Mouse (Mus musculus): ENCODE results near the gene Cyb5rl. TPM values are rescaled to one million over a fixed set of nuclear protein-coding genes. Genes with fewer than 3 reads are reported as not detected.
"Not testable (repeated sequence)": the region's sequence is repeated elsewhere in the genome, so short reads cannot be mapped to it uniquely, and the experiment has no call there.

Cyb5rl gene
- polyA plus RNA-seq, 1 experiment from 2014 or later: 5.2 TPM

DNA sequence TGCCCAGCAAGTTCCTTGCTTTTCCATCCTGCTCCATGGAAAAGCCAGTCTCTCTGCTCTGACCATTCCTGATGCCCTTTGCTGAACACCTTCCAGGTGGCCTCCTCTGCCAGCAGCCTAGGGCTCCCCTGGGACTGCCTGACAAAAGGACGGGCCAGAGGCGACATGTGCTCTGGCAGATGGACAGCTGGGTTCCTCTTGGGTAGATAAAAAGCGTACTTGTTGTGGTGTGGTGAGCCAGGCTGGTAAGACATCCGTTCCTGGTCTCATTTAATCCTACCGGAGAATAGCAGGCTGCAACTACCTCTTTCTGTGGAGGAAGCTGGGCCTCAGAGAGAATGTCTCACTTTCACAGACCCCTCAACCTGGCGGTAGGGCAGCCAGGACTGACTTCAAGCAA lies 29.3 kb downstream of the Cyb5rl start:
- Histone ChIP-seq H3K4me1 (ENCODE audit: control insufficient read depth, insufficient read depth, low read length) (no peaks in the 10 kb centered on the region), H3K4me3 (ENCODE audit: low read length) (no peak overlapping the region), H3K9me3 (replicated peaks; ENCODE audit: control insufficient read depth, low read length) (no peaks in the 10 kb centered on the region), H3K36me3 (ENCODE audit: control insufficient read depth, insufficient read depth) (no peaks in the 10 kb centered on the region), H3K9ac (ENCODE audit: low read length) (no peak overlapping the region), H3K27ac (ENCODE audit: low read length) (no peak overlapping the region), H3K4me2 (ENCODE audit: low read depth, low read length) (no peak overlapping the region), H3K27me3 (ENCODE audit: control insufficient read depth, insufficient read depth, low read length) (no peaks in the 10 kb centered on the region)
- 44% methylated on average over 6 of the region's 6 CpGs for WGBS
- no peak for ATAC-seq (replicated peaks; ENCODE audit: extremely low read depth, insufficient read depth, low FRiP score)

DNA sequence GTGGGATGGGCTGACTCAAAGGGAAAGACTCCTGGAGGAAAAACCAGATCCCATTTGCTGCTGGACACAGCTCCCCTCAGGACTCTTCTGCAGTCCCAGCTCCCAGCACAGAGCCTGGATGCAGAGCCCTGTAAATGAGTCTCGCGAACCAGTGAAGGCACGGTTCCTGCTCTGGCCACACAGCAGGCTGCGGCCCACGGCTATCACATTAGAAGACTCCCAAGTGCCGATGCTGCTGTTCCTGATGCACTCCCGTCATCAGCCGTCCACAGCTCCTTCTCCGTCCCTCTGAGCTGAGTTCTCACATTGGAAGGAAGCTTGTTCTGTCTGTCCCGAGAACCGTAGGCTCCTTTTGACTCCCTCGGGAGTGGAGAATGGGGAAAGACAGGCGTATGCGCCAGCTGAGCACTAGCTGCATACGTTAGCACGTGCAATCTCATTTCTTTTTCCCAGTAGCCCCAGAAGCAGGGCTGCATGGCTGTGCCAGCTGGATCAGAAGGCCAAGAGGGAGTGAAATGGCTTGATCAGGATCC lies 30.1 kb downstream of the Cyb5rl start, which contains the start of gene Cdcp2:
TSS of gene Cdcp2 (plus strand) at position 51 of the 533 bp plus-strand sequence.
- Histone ChIP-seq H3K27me3 (ENCODE audit: control insufficient read depth, insufficient read depth, low read length) (no peaks in the 10 kb centered on the region), H3K9me3 (replicated peaks; ENCODE audit: control insufficient read depth, low read length) (no peaks in the 10 kb centered on the region), H3K4me1 (ENCODE audit: control insufficient read depth, insufficient read depth, low read length) (no peaks in the 10 kb centered on the region), H3K4me3 (ENCODE audit: low read length) (no peak within 1 kb of the TSS), H3K27ac (ENCODE audit: low read length) (no peak within 1 kb of the TSS), H3K4me2 (ENCODE audit: low read depth, low read length) (no peak within 1 kb of the TSS), H3K9ac (ENCODE audit: low read length) (no peak within 1 kb of the TSS), H3K36me3 (ENCODE audit: control insufficient read depth, insufficient read depth) (no peaks in the 10 kb centered on the region)
- WGBS: 61% methylated on average over 16 of the region's 16 CpGs
- 0 out of 2 replicates have a peak, but pooled peaks have one; percentile 21 for ATAC-seq (replicated peaks; ENCODE audit: extremely low read depth, insufficient read depth, low FRiP score)

DNA sequence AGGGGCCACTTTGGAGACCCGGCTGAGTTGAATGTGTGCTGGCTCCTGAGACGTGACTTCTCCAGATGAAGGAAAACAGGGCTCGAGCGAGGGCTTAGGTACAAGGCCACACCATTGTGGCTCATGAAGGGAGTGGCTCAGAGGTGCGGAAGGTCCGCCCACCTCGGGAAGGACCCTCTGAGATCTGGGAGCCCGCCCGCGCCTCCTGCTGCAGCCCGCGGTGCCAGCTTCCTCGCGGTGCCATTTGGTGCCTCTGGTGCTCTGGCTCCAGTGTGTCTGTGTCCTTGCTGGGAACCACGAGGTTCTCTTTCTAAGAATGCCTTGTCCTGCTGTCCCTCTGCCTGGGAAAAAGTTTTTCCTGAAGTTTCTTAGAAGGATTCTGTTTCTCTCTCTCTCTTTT lies 31.1 kb downstream of the Cyb5rl start:
- H3K4me1 ChIP-seq (ENCODE audit: control insufficient read depth, insufficient read depth, low read length): no peaks in the 10 kb centered on the region
- no peak for ATAC-seq (replicated peaks; ENCODE audit: extremely low read depth, insufficient read depth, low FRiP score)
- no peak overlapping the region for H3K9ac ChIP-seq (ENCODE audit: low read length)
- 43% methylated on average over 15 of the region's 15 CpGs for WGBS
- no peaks in the 10 kb centered on the region for H3K27me3 ChIP-seq (ENCODE audit: control insufficient read depth, insufficient read depth, low read length)
- H3K36me3 ChIP-seq (ENCODE audit: control insufficient read depth, insufficient read depth): no peaks in the 10 kb centered on the region
- no peaks in the 10 kb centered on the region for H3K9me3 ChIP-seq (replicated peaks; ENCODE audit: control insufficient read depth, low read length)
- H3K27ac ChIP-seq (ENCODE audit: low read length): no peak overlapping the region
- no peak overlapping the region for H3K4me2 ChIP-seq (ENCODE audit: low read depth, low read length)
- H3K4me3 ChIP-seq (ENCODE audit: low read length): no peak overlapping the region

DNA sequence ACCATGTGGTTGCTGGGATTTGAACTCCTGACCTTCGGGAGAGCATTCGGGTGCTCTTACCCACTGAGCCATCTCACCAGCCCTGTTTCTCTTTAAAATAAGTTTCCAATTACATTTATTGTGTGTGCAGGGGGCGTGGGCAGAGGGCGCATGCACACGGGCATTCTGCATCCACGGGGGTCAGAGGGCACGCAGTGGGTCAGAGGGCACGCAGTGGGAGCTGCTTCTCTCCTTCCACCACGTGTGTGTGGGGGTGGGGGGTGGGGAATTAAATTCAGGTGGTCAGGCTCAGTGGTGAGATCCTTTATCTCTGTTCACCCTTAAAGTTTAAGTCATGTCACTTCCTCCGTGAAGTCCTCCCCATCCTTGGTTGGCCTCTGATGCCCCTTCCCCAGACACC lies 31.6 kb downstream of the Cyb5rl start:
- H3K9me3 ChIP-seq (replicated peaks; ENCODE audit: control insufficient read depth, low read length): no peaks in the 10 kb centered on the region
- H3K27me3 ChIP-seq (ENCODE audit: control insufficient read depth, insufficient read depth, low read length): no peaks in the 10 kb centered on the region
- no peaks in the 10 kb centered on the region for H3K4me1 ChIP-seq (ENCODE audit: control insufficient read depth, insufficient read depth, low read length)
- H3K36me3 ChIP-seq (ENCODE audit: control insufficient read depth, insufficient read depth): no peaks in the 10 kb centered on the region
- H3K4me2 ChIP-seq (ENCODE audit: low read depth, low read length): no peak overlapping the region
- WGBS: 78% methylated on average over 10 of the region's 10 CpGs
- no peak overlapping the region for H3K27ac ChIP-seq (ENCODE audit: low read length)
- no peak for ATAC-seq (replicated peaks; ENCODE audit: extremely low read depth, insufficient read depth, low FRiP score)
- H3K9ac ChIP-seq (ENCODE audit: low read length): no peak overlapping the region
- H3K4me3 ChIP-seq (ENCODE audit: low read length): no peak overlapping the region

DNA sequence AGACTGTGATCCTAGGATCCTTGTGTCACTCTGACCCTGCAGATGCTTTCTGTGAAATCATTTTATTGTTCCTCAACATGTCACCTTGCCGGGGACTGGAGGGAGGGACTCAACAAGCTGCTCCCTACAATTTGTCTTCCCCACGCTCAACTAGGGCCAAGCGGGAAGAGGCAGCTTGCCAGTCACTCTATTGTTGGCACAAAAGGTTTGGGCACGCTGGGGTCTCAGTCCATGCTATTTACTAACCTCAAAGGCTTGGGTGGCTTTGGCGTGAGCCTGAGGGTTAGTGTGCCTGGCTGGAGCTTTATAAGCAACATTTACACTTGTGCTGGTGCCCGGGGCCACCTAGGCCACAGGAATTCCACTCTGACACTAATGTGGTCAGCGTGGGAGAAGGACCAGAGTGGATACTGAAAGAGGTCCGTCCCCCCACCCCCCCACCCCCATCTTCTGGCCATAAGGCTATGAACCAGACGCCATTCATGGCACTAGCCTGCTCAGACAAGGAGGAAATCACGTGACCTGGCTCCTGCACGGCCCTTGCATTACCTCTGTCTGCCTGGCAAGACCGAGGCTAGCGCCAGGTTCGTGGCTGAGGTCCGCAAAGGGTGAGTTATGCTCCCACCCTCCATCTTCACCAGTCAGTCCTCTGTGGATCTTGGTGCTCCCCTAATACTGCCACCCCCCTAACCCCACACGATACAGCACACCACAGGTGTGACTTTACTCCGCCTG lies 32.2 kb downstream of the Cyb5rl start:
- H3K36me3 ChIP-seq (ENCODE audit: control insufficient read depth, insufficient read depth): no peaks in the 10 kb centered on the region
- no peaks in the 10 kb centered on the region for H3K9me3 ChIP-seq (replicated peaks; ENCODE audit: control insufficient read depth, low read length)
- no peak overlapping the region for H3K4me3 ChIP-seq (ENCODE audit: low read length)
- no peaks in the 10 kb centered on the region for H3K27me3 ChIP-seq (ENCODE audit: control insufficient read depth, insufficient read depth, low read length)
- H3K9ac ChIP-seq (ENCODE audit: low read length): no peak overlapping the region
- 75% methylated on average over 17 of the region's 17 CpGs for WGBS
- no peak overlapping the region for H3K4me2 ChIP-seq (ENCODE audit: low read depth, low read length)
- H3K4me1 ChIP-seq (ENCODE audit: control insufficient read depth, insufficient read depth, low read length): no peaks in the 10 kb centered on the region
- no peak; the same call in 1 of the 2 replicates for ATAC-seq (replicated peaks; ENCODE audit: extremely low read depth, insufficient read depth, low FRiP score)
- H3K27ac ChIP-seq (ENCODE audit: low read length): no peak overlapping the region

DNA sequence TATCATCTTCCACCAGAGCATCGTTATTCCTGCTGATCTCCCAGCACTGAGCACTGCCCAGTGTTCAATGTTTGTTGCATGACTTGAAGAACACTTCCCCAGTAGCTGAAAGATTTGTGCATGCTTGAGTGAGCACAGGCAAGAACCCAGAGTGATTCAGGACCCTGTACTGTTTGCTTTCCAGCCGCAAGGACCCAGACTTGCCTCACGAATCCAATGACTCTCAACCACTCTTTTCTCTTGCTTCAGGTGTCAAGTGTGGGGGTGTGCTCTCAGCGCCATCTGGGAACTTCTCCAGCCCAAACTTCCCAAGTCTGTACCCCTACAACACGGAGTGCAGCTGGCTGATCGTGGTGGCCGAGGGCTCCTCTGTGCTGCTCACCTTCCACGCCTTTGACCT lies 35.4 kb downstream of the Cyb5rl start:
- Histone ChIP-seq H3K9me3 (replicated peaks; ENCODE audit: control insufficient read depth, low read length) (no peaks in the 10 kb centered on the region), H3K36me3 (ENCODE audit: control insufficient read depth, insufficient read depth) (no peaks in the 10 kb centered on the region), H3K9ac (ENCODE audit: low read length) (no peak overlapping the region), H3K27me3 (ENCODE audit: control insufficient read depth, insufficient read depth, low read length) (no peaks in the 10 kb centered on the region), H3K4me3 (ENCODE audit: low read length) (no peak overlapping the region), H3K27ac (ENCODE audit: low read length) (no peak overlapping the region), H3K4me1 (ENCODE audit: control insufficient read depth, insufficient read depth, low read length) (no peaks in the 10 kb centered on the region), H3K4me2 (ENCODE audit: low read depth, low read length) (no peak overlapping the region)
- no peak for ATAC-seq (replicated peaks; ENCODE audit: extremely low read depth, insufficient read depth, low FRiP score)
- 71% methylated on average over 8 of the region's 8 CpGs for WGBS

DNA sequence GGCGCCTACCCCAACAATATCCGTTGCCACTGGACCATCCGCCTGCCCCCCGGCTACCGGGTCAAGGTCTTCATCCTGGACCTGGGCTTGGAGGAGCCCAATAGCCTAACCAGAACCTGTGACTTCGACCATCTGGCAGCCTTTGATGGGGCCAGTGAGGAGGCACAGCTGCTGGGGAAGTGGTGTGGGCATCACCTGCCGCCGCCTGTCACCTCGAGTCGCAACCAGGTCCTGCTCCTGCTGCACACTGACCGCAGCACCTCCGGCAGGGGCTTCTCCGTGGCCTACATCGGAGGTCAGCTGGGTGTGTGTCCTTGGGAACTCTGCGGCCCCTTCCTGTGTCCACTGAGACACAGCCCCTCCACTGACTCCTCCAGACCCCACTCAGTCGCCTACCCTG lies 40.0 kb downstream of the Cyb5rl start:
- Histone ChIP-seq H3K9ac (ENCODE audit: low read length) (no peak overlapping the region), H3K9me3 (replicated peaks; ENCODE audit: control insufficient read depth, low read length) (no peaks in the 10 kb centered on the region), H3K27me3 (ENCODE audit: control insufficient read depth, insufficient read depth, low read length) (no peaks in the 10 kb centered on the region), H3K4me2 (ENCODE audit: low read depth, low read length) (no peak overlapping the region), H3K4me3 (ENCODE audit: low read length) (no peak overlapping the region), H3K36me3 (ENCODE audit: control insufficient read depth, insufficient read depth) (no peaks in the 10 kb centered on the region), H3K27ac (ENCODE audit: low read length) (no peak overlapping the region), H3K4me1 (ENCODE audit: control insufficient read depth, insufficient read depth, low read length) (no peaks in the 10 kb centered on the region)
- 87% methylated on average over 16 of the region's 16 CpGs for WGBS
- no peak for ATAC-seq (replicated peaks; ENCODE audit: extremely low read depth, insufficient read depth, low FRiP score)

DNA sequence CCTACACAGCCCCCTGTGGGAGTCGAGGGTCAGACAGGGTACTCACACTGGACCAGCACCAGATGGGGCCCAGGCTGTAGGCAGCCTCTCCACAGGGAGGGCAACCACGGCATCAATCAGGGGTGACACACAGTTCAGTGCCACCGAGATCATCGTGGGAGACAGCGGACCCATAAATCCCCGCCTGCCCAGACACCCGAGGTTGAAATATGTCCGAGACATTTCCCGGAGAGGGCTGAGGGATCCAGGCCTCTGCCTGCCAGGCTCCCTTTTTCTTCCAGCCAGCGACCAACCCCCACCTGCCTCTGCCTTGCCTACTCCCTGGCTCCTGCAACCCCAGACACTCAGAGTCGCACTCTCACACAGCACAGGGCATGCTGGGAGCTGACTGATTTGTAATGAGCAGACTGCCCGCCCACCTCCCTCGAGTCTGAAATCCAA lies 41.5 kb downstream of the Cyb5rl start:
- Histone ChIP-seq H3K4me2 (ENCODE audit: low read depth, low read length) (no peak overlapping the region), H3K27ac (ENCODE audit: low read length) (no peak overlapping the region), H3K4me3 (ENCODE audit: low read length) (no peak overlapping the region), H3K9ac (ENCODE audit: low read length) (peak overlapping the region; percentile 2; the same call in 1 of the 2 replicates), H3K9me3 (replicated peaks; ENCODE audit: control insufficient read depth, low read length) (no peaks in the 10 kb centered on the region), H3K27me3 (ENCODE audit: control insufficient read depth, insufficient read depth, low read length) (no peaks in the 10 kb centered on the region), H3K4me1 (ENCODE audit: control insufficient read depth, insufficient read depth, low read length) (no peaks in the 10 kb centered on the region), H3K36me3 (ENCODE audit: control insufficient read depth, insufficient read depth) (no peaks in the 10 kb centered on the region)
- 0 out of 2 replicates have a peak, but pooled peaks have one; percentile 45 for ATAC-seq (replicated peaks; ENCODE audit: extremely low read depth, insufficient read depth, low FRiP score)
- 51% methylated on average over 13 of the region's 13 CpGs for WGBS

DNA sequence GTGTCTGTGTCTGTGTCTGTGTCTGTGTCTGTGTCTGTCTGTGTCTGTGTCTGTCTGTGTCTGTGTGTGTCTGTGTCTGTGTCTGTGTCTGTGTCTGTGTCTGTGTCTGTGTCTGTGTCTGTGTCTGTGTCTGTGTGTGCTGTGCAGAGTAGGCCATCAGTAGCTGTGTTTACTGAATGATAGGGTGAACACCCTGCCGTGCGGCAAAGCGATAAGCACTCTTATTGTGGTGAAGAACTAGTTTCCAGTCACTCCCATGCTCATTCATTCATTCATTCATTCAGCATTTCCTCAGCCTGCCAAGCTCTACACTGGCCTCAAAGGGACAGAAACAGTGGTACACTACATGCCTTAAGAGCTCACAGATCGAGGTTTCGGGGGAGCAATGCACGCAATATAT lies 42.4 kb downstream of the Cyb5rl start:
- H3K9ac ChIP-seq (ENCODE audit: low read length); ATAC-seq (replicated peaks; ENCODE audit: extremely low read depth, insufficient read depth, low FRiP score); H3K27me3 ChIP-seq (ENCODE audit: control insufficient read depth, insufficient read depth, low read length); H3K4me1 ChIP-seq (ENCODE audit: control insufficient read depth, insufficient read depth, low read length); H3K36me3 ChIP-seq (ENCODE audit: control insufficient read depth, insufficient read depth); H3K27ac ChIP-seq (ENCODE audit: low read length); H3K4me2 ChIP-seq (ENCODE audit: low read depth, low read length); H3K9me3 ChIP-seq (replicated peaks; ENCODE audit: control insufficient read depth, low read length); H3K4me3 ChIP-seq (ENCODE audit: low read length): not testable (repeated sequence)
- WGBS: 89% methylated on average over 6 of the region's 6 CpGs

All from heart, embryonic 16.5 days (tissue).